Mouse (Mus musculus): ENCODE measurements around the gene Arl14ep.

DNA sequence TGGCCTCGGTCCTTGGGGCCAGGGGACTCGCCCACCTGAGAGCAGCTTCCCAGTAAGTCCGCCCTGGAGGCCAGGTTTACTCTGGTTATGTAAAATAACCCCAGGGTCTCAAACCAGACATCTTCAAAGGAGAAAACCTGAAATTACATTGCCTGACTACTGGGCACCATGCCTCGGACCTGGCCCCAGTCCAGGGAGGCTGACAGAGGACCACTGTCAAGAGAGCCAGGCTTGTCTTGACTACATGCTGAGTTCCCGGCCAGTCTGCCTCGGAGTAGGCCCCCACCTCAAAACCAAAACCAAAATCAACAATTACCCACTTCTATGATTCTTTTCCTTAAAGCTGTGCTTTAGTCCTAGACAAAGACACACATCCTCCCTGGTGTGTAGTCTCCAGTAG, 5.9 kb downstream of the Arl14ep start:
- TF ChIP-seq POLR2A (IDR thresholded peaks at IDR 0.05; ENCODE audit: low read depth, low read length) (no peak), CTCF (IDR thresholded peaks at IDR 0.05; ENCODE audit: borderline replicate concordance, insufficient read depth, low read length) (no peak)
